Mouse (Mus musculus) ES-E14 (cell line): Measurements from ENCODE around the gene Stk24. TPM values are rescaled to one million over a fixed set of nuclear protein-coding genes. Genes with fewer than 3 reads are reported as not detected.
A peak's percentile ranks its signal among the peaks of the same experiment; 100 is the strongest.

Experiments
- DNase-seq: peaks from one replicate; pipeline ENCODE4 v3.0.0-alpha.2; 2013; ENCODE audit warnings: low read depth, low spot score
- H3K27ac ChIP-seq: 2 replicates; pipeline ENCODE4 v1.5.1; 2012; ENCODE audit warnings: low read depth, mild to moderate bottlenecking, low read length, moderate library complexity, mixed read lengths; ENCODE audit not compliant: poor library complexity, insufficient read depth, severe bottlenecking
- H3K36me3 ChIP-seq: 2 replicates; pipeline ENCODE4 v1.6.1; 2012; ENCODE audit warnings: mild to moderate bottlenecking, low read length, moderate library complexity, mixed read lengths; ENCODE audit not compliant: control insufficient read depth, poor library complexity, insufficient read depth, severe bottlenecking
- H3K4me1 ChIP-seq, 2 experiments: fragments of 150-350 bp in 1 of 2; sonication (generic) in 1 of 2; 2 replicates each; pipeline ENCODE4 v1.6.1; 2012; ENCODE audit warnings: low read length in 2 of 2, mild to moderate bottlenecking in 1 of 2, mixed read lengths in 1 of 2; ENCODE audit not compliant: control insufficient read depth in 2 of 2, insufficient read depth in 2 of 2, poor library complexity in 1 of 2
- H3K4me3 ChIP-seq, 2 experiments: fragments of 150-350 bp in 1 of 2; sonication (generic) in 1 of 2; 2 replicates each; pipeline ENCODE4 v1.5.1; 2012; ENCODE audit warnings: low read length in 2 of 2, low read depth in 1 of 2, mild to moderate bottlenecking in 1 of 2, mixed read lengths in 1 of 2; ENCODE audit not compliant: insufficient read depth in 1 of 2, poor library complexity in 1 of 2, severe bottlenecking in 1 of 2
- H3K9ac ChIP-seq: 2 replicates; pipeline ENCODE4 v1.6.1; 2012; ENCODE audit warnings: low read depth, mild to moderate bottlenecking, low read length, mixed read lengths; ENCODE audit not compliant: poor library complexity, insufficient read depth, severe bottlenecking
- H3K9me3 ChIP-seq: fragments of 150-350 bp; sonication (generic); 2 replicates; pipeline ENCODE4 v1.6.1; 2012; ENCODE audit warnings: low read depth, mild to moderate bottlenecking, low read length; ENCODE audit not compliant: control insufficient read depth, insufficient read depth
- CHD2 ChIP-seq: IDR thresholded peaks from 2 replicates; pipeline ENCODE4 v1.6.1; 2014; ENCODE audit warnings: mild to moderate bottlenecking, low read depth, low read length, inconsistent platforms
- HCFC1 ChIP-seq: IDR thresholded peaks from 2 replicates; pipeline ENCODE4 v1.6.1; 2012; ENCODE audit warnings: low read length, inconsistent platforms, borderline replicate concordance; ENCODE audit not compliant: insufficient read depth
- MAFK ChIP-seq: IDR thresholded peaks from 2 replicates; pipeline ENCODE4 v1.6.1; 2014; ENCODE audit warnings: mild to moderate bottlenecking, low read depth, low read length, inconsistent platforms; ENCODE audit not compliant: insufficient read depth
- ZC3H11A ChIP-seq: IDR thresholded peaks from 2 replicates; pipeline ENCODE4 v1.6.1; 2012; ENCODE audit warnings: low read depth, mild to moderate bottlenecking, inconsistent platforms, low read length, borderline replicate concordance
- ZNF384 ChIP-seq: IDR thresholded peaks from 2 replicates; pipeline ENCODE4 v1.6.1; 2012; ENCODE audit warnings: low read depth, low read length, inconsistent platforms
- in situ Hi-C, 2 experiments: fragments of 600-800 bp; cut with MboI; formaldehyde crosslinking; loops; one replicate each; pipeline ENCODE4 v1.15.1; 2025; ENCODE audit warnings: low sequenced_read_pairs in 2 of 2, inconsistent platforms in 1 of 2; ENCODE audit not compliant: unreplicated experiment in 2 of 2
- total RNA-seq: library from RNA; depleted of rRNA; stranded (reverse); fragments of 300-350 nt; gene quantifications from 2 replicates; pipeline ENCODE4 v1.2.3, GENCODE M21; 2012; rRNA removed

Gene Stk24
- total RNA-seq, 1 experiment: 21.2 TPM

DNA sequence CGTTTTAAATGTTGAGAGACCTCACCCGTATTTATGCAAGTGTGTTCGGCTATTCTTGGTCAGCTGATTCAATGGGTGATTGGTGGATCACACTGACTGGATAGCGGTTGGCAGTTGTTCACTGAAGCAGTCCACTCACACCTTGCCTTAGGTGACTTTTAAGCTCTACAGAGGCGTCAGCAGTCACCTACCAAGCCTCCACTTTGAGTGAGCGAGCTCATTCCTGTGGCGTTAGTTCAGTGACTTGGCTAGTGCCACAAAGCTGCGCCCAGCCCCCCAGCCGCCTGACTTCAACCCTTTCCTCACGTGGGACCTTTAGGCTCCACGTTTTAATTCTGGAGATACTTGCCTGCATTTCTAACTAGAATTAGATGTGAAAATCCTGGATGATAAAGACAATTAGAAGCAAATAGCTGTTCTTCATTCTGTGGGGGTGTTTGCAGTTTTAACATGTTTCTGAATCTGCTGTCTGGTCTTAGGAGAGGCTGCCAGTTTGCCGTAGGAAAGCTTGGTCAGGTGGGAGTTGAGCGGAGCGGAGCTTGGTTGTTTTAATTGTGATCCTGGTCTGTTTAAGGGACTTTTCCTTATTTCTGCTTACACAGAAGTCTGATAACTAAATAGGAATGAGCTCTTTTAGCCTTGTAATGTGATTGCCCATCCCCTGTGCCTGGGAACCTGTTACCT is 133.6 kb downstream of the Stk24 start:
- Histone ChIP-seq H3K4me3 (no peak overlapping the region), H3K9ac (no peak overlapping the region), H3K9me3 (no peaks in the 10 kb centered on the region), H3K27ac (no peak overlapping the region), H3K4me1 (peaks cover 0 to 3% of the 10 kb centered on the region in 2 experiments; a peak in 3 of 4 replicates), H3K36me3 (no peaks in the 10 kb centered on the region)
- DNase-seq: no peak
- in situ Hi-C loops: no loop called here
- TF ChIP-seq HCFC1 (no peak), ZC3H11A (no peak), ZNF384 (no peak), MAFK (no peak), CHD2 (no peak)

DNA sequence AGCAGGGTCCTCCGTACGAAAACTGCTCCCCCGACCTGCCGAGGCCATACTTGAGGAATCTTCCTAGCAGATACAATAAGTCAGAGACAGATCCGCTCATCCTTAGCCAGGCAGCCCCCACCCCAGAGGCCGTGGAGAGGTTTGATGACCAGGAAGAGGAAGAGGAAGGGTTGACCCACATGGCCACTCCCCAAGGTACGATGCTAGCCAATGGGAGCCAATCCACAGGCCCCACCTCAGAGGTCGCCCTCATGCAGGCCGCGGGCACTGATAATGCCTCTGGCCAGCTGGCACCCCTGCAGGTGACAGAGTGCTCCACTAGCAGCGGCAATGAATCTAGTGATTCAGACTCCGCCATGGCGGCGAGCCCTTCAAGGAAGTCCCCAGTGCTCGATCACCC is 135.7 kb downstream of the Stk24 start:
- H3K36me3 ChIP-seq: no peaks in the 10 kb centered on the region
- in situ Hi-C loops: no loop called here

DNA sequence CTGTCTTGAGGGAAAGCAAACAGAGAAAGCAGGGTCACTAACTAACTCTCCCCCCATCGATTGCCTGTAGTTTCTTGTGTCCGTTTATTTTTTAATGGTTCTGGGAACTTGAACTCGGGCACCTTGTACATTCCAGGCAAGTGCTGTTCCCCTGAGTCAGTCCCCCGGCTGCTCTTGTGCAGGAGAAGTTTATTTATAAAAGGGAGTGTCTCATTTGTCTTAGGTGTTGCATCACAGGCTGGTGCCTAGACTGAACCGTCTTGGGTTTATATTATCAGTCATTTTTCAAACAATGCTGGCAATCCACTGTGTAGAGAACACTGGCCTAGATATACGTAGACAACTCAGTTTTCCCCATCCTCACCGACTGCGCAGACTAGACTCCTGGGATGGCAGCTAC is 140.4 kb downstream of the Stk24 start:
- H3K27ac ChIP-seq: no peak overlapping the region
- H3K9ac ChIP-seq: no peak overlapping the region
- DNase-seq: no peak
- no peaks in the 10 kb centered on the region for H3K36me3 ChIP-seq
- no peaks in the 10 kb centered on the region for H3K9me3 ChIP-seq
- TF ChIP-seq ZNF384 (no peak), CHD2 (no peak), ZC3H11A (no peak), MAFK (no peak), HCFC1 (no peak)
- H3K4me3 ChIP-seq: no peak overlapping the region
- in situ Hi-C loops: no loop called here
- no peaks in the 10 kb centered on the region for H3K4me1 ChIP-seq

More for the DNA sequence above, 135.7 kb downstream of the Stk24 start:
- Histone ChIP-seq H3K4me1 (peaks cover 0 to 3% of the 10 kb centered on the region in 2 experiments; a peak in 3 of 4 replicates), H3K9me3 (no peaks in the 10 kb centered on the region), H3K4me3 (peak overlapping the region; percentile 63 to 66), H3K27ac (no peak overlapping the region), H3K9ac (peak overlapping the region; percentile 48)
- DNase-seq: no peak
- TF ChIP-seq MAFK (no peak), CHD2 (no peak), ZC3H11A (no peak), HCFC1 (no peak), ZNF384 (no peak)

DNA sequence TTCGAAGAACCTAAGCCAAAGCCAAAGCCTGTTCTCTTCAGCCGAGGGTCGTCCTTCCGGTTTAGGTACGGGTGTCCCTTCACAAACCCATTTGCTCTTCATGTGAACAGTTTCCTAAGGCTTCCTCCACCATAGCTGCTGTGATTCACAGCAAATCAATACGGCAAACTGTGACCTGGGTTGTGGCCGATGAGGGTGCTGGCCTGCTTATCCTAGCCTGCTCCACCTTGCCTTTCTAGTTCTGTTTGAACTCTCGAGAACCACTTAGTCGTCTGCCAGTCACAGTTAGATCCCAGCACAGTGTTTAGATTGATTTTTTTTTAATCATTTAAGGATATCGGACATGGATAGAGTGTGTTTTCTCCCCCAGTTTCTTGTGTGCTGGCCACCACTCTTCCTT is 141.1 kb downstream of the Stk24 start:
- H3K36me3 ChIP-seq: no peaks in the 10 kb centered on the region
- no peak overlapping the region for H3K4me3 ChIP-seq
- no peaks in the 10 kb centered on the region for H3K9me3 ChIP-seq
- in situ Hi-C loops: no loop called here
- no peak for TF ChIP-seq MAFK
- H3K4me1 ChIP-seq: no peaks in the 10 kb centered on the region
- no peak overlapping the region for H3K27ac ChIP-seq
- no peak overlapping the region for H3K9ac ChIP-seq
- no peak for DNase-seq

DNA sequence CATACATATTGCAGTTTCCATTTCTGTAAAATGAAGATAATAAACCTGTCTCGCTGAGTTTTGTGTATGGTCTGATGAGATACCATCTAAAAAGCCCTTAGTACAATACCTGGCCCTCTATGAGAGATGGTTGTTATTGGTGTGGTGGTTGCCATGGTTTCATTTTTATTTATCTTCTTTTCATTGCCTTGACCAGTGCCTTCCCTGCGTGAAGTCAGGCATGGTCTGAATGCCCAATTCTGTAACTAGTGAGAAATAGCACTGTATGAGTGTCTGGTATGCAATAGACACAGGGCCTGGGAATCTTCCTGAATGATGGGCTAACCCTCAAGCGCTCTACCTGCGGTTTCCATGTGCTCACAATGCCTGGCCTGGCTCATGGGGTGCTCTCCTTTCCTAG is 143.1 kb downstream of the Stk24 start:
- in situ Hi-C loops: no loop called here

More for the DNA sequence above, 143.1 kb downstream of the Stk24 start:
- H3K9me3 ChIP-seq: no peaks in the 10 kb centered on the region
- H3K4me1 ChIP-seq: no peaks in the 10 kb centered on the region
- no peak for DNase-seq
- TF ChIP-seq ZNF384 (no peak), MAFK (no peak), ZC3H11A (no peak), HCFC1 (no peak), CHD2 (no peak)
- no peak overlapping the region for H3K9ac ChIP-seq
- no peak overlapping the region for H3K27ac ChIP-seq
- no peaks in the 10 kb centered on the region for H3K36me3 ChIP-seq
- H3K4me3 ChIP-seq: no peak overlapping the region

Other genes starting within 250 kb of the Stk24 start
- 4.6 and 13.2 TPM in 2 replicates for gene Slc15a1, start 125.2 kb upstream of the Stk24 start, total RNA-seq